Mouse (Mus musculus) MN1 (cell line): ENCODE measurements at regions not wholly inside any gene's neighbourhood (a gene's known extent, or its start where the extent isn't known, plus 50 kb on each side); places are given as distances from the start of the nearest gene placed in this dataset.

Source experiments
- DNase-seq: peaks from one replicate; pipeline ENCODE4 v3.0.0-alpha.2; 2016; ENCODE audit warnings: low spot score

GRCm38 (mm10) chr9:89788651-89789050 is 50.4 kb upstream of the Ankrd34c start:
- no peak for DNase-seq
